Mouse (Mus musculus) neural tube, embryonic 10.5 days (tissue): ENCODE results near the gene Tcea3.

Experiments
- DNase-seq: peaks from one replicate; pipeline ENCODE4 v3.0.0-alpha.2; 2017; ENCODE audit warnings: low spot score; ENCODE audit errors: extremely low spot score

Tcea3 gene

DNA sequence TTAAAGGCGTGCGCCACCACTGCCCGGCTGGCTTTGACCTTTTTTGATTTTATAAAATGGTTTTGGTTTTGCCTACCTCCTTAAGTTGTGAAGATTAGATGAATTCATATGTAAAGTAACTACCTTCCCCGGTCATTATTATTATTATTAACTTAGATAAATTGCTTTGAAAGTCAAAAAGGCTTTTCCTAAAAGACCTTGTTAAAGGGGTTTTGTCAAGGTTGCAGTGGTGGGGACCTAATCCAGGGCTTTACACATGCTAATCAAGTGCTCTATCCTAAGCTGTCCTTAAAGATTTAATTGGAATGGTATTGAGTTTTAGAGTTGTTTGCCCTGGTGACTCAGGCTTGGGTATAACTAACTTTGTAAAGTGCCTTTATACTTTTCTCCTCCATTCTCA is 70.1 kb downstream of the Tcea3 start:
- DNase-seq, result no peak

DNA sequence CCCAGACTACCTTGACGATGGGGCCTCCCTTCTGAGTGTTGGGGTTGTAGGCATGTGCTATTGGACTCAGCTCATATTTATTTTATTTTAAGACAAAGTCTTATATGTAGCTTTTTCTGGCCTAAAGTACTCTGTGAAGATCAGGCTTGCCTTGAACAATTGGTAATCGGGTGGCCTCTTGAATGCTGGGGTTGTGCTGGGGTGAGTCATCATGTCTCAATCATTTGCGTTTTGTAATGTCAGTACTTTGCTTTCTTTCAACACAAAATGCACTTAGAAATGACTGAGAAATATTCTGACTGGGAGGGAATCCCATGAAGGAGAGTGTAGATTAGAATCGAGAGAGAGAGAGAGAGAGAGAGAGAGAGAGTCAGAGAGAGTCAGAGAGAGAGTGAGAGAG is 72.5 kb downstream of the Tcea3 start:
- no peak for DNase-seq

DNA sequence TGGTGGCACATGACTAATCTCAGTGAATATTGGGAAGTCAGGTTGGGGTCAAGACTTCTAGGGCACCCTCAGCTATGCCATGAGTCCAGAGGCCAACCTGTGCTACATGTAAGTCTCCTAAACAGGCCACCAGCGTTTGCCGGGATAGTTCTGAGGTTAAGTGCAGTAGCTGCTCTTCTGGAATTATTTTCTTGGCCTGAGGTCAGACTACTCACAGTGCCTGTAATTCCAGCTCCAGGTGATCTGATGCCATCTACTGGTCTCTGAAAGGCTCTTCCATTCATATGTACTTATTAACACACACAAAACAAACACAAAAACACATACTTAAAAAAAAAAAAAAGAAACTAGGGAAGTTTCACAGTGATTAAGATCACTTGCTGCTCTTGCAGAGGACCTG is 76.7 kb downstream of the Tcea3 start:
- DNase-seq, result no peak
